Mouse (Mus musculus): ENCODE results near the gene Rraga. TPM values are rescaled to one million over a fixed set of nuclear protein-coding genes. Genes with fewer than 3 reads are reported as not detected.

Gene Rraga
- polyA plus RNA-seq, 1 experiment: 117 TPM

Other genes with a start within 250 kb of the Rraga start
- 0.06 and 0.11 TPM in 2 replicates for gene Saxo1, start 17.3 kb upstream of the Rraga start, polyA plus RNA-seq (2012; rRNA removed)
- gene Haus6, start 36.4 kb downstream of the Rraga start, polyA plus RNA-seq (2012; rRNA removed): 3.4 and 3.5 TPM in 2 replicates
- gene Plin2, start 94.4 kb downstream of the Rraga start, polyA plus RNA-seq (2012; rRNA removed): 12.7 and 12.8 TPM in 2 replicates
- gene Dennd4c, start 172.9 kb downstream of the Rraga start, polyA plus RNA-seq (2012; rRNA removed): 5.9 and 6.0 TPM in 2 replicates

Measured in cortical plate, adult 2 months (tissue).